Mouse (Mus musculus) kidney, adult 2 months (tissue): Measurements from ENCODE around the gene Camkk2.

Experiments used
- CTCF ChIP-seq: fragments of 200-500 bp; conservative IDR thresholded peaks from 2 replicates; pipeline ENCODE4 v1.5.1; 2011; ENCODE audit warnings: low read depth, mild to moderate bottlenecking, control low read depth, low read length, moderate library complexity, mixed read lengths; ENCODE audit not compliant: insufficient read depth, insufficient read length
- POLR2A ChIP-seq: fragments of 200-500 bp; IDR thresholded peaks from one replicate; pipeline ENCODE4 v1.6.1; 2011; ENCODE audit warnings: low read depth, low read length, control low read depth

GRCm38 (mm10) chr5:122698041-122698700 lies 81.0 kb downstream of the Camkk2 start:
- TF ChIP-seq POLR2A: no peak
- no peak for TF ChIP-seq CTCF
